Mouse (Mus musculus): Measurements from ENCODE around the gene Dmrt2.

Gene Dmrt2

DNA sequence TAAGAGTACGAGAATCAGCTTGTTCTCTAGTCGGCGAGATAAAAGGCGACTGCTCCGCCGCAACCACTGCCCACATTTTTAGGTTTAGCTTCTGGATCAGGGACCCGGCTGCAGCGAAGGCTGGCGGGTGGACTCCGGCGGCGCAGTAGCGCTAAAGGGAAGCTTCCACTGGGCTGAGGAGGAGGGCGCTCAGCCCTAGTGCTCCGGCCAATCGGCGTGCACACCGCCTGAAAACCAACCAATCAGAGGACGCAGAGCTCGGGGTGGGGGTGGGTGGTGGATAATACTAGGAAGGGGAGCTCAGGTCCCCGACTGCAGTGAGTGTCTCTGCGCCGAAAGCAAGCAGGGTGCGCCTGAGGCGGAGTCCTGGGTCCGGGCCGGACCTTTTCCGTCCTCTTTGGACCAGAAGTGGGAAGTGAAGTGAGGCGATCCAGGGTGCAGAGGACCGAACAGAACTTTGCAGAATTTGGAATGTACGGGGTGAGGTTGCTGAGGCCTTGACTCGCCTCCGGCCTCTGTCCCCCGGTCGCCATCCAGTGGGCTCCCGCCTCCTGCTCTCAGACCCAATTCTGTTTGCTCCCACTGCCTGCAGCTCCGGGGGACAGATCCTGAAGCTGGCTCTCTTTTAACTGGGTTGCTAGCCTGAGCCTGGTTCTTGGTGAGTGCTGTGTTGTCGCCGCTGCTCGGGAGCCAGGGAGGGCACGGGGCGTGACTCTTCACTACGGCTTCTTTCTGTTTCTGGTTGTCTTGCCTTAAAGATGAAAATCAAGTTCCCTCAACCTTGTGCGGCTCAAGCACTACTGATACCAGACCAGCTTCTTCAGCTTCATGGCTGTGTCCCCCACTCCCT is at the start of gene Dmrt2:
Dmrt2 (plus strand) TSS at position 311 of the 850 bp plus-strand sequence.
- DNase-seq, result peak; percentile 51

DNA sequence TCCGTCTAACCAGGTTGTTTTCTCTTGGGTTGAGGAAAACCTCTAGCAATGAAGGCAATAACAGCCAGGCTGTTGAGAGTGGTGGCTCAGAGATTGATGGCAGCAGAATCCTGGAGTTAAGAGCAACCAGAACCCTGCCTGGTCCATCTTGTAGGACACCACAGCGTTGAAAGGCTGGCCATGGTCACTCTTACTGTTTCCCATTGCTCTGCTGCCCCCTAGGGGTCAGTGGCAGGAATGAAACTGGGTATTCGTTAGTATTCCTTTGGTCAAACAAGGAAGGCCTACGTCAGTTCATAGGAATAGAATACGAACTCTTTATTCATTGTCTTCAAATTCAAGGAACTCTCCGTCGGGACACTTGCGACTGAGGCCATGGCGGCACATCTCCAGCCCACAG is 43.7 kb upstream of the Dmrt2 start:
- peak; percentile 74 for DNase-seq

GRCm38 (mm10) chr19:25635119-25635518 is 37.1 kb upstream of the Dmrt2 start:
- DNase-seq, result peak; percentile 22

DNA sequence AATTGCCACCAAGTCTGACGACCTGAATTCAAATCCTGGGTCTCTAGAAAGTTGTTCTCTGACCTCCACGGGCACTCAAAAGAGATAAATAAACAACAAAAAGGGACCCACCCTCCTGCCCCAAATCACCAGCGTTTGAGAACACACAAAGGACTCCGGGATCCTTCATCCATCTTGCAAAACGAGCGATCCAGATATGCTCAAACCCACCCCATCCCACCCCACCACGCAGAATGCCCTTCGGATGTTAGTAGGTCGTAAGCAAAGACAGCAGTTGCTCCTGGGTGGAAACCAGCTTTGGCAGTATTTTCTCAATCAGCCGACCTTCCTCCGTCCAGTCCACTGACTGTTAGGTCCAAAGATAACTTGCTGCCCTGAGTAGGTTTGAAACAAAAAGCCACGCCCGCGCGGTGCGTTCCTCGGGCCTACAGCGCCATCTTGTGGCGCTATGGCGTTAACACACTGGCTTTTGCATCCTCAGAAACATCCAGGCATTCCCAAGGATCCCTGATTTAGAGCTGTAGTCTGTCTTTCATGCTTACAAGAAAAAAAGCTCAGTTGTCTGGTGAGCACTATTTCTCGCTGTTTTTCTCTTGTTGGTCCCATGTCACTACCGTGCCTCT is 36.5 kb upstream of the Dmrt2 start:
- peak; percentile 81 for DNase-seq

- no peak for DNase-seq
Measured at GRCm38 (mm10) chr19:25638766-25639361, 33.3 kb upstream of the Dmrt2 start.

- no peak for DNase-seq
Measured at GRCm38 (mm10) chr19:25641786-25642185, 30.4 kb upstream of the Dmrt2 start.

GRCm38 (mm10) chr19:25647136-25647535 is 25.1 kb upstream of the Dmrt2 start:
- DNase-seq, result no peak

DNA sequence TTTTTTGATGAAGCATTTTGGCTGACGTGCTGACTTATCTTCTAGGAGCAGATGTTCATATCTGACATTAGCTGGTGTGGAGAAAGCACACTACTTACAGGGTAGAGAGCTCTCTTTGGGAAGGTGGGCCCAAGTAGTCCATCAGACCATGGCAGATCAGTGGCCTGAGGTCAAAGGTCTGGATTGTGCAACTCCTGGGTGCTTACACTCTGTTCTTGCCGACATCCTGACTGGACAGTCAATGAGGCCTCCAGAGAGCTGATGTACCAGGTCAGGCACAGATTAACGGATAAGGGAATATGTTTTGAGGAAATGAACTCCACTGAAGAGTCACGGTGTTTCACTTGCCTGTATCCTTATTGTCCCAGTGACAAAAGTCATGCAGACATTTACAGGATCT is 23.5 kb upstream of the Dmrt2 start:
- DNase-seq, result no peak

GRCm38 (mm10) chr19:25650474-25650873 is 21.7 kb upstream of the Dmrt2 start:
- DNase-seq, result no peak

DNA sequence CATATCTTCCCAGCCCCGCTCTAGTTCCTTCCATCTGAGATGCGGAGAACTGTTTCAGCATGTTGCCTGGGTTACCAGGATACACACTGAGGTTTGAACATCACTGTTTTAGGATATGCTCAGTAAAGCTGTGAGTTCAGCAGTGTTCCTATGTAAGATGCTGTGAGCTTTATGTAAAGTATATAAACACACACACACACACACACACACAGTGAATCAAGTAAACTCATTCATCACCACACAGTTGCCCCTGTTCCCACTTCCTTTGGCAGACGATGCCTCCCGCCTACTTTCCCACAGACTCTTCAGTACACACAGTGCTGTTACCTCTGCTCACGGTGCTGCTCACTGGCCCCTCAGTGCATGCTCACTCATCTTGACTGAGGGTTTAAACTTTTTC is 19.7 kb upstream of the Dmrt2 start:
- DNase-seq, result no peak

- DNase-seq, result no peak
Measured at GRCm38 (mm10) chr19:25654034-25654749, 18.0 kb upstream of the Dmrt2 start.

DNA sequence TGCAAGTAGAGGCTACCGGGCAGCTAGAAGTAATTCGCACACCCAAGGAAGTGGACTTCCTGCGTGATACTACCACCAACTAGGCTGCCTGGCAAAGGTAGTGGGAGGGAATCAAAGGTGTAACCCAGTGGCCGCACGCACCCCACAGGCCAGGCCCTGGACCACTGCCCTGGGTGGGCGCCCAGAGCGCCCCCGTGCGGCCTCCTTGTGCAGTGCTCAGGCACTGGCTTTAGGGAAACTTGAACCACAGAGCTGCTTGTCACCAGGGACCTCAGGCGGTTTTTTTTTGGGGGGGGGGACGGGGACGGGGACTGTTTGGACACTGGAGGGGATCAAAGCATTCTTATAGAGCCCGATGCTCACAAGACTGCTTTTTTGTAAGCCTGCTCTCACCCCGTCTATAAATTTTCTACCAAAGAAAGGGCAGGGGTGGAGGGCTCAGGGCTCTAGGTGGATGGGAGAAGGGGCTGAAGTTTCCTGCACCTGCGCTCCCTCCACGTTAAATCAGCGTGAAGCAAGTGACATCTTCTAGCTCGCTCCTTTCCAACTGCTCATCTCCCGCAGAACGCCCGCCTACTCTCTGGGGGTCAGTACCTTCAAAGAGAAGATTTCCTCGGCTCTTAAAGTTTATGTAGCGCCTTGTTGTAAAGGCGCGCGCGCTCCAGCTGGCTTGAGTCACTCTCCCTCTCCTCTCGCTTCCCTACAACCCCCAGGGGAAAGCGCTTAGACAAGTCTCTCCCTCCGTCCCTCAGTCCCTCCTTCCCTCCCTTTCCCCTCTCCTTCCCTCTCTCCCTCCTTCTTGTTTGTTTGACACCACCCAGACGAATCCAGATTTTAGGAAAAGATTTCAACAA is 6.5 kb upstream of the Dmrt2 start:
- DNase-seq, result no peak

- no peak for DNase-seq
Measured at GRCm38 (mm10) chr19:25667836-25668235, 4.4 kb upstream of the Dmrt2 start.

- no peak for DNase-seq
Measured at GRCm38 (mm10) chr19:25669593-25670248, 2.5 kb upstream of the Dmrt2 start.

- DNase-seq, result no peak
Measured at GRCm38 (mm10) chr19:25670571-25671285, 1.5 kb upstream of the Dmrt2 start.

GRCm38 (mm10) chr19:25671681-25672080 is 530 bp upstream of the Dmrt2 start:
- DNase-seq, result no peak

DNA sequence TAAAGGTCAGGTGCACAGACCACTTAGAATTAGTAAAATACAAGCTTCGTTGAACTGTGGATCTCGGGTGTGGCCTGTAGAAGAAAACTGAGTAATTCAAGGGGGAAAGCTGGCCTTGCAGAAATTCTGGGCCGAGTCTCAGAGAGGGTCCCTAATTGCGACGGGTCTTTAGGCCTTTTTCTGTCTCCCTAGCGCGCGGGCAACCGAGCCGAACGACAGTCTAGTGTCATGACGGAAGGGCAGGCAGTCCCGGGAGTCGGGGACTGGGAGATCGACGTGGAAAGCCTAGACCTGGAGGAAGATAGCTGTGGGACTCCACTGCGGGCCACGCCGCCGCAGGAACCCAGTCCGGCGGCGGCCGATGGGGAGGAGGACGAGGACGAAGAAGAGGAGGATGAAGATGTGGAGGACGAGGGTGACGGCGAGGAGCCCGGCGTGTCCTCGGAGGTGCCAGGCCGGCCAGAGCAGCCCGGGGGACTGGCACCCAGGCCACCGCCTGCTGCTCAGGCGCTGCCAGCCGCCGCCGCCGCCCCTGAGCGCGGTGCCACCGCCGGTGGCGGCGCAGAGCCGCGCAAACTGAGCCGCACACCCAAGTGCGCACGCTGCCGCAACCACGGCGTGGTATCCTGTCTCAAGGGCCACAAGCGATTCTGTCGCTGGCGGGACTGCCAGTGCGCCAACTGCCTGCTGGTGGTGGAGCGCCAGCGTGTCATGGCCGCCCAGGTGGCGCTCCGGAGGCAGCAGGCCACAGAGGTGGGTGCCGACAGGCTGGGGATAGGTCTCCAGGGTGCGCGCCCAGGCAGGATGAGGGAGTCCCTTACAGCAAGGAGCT is 1.2 kb downstream of the Dmrt2 start:
- DNase-seq, result no peak

DNA sequence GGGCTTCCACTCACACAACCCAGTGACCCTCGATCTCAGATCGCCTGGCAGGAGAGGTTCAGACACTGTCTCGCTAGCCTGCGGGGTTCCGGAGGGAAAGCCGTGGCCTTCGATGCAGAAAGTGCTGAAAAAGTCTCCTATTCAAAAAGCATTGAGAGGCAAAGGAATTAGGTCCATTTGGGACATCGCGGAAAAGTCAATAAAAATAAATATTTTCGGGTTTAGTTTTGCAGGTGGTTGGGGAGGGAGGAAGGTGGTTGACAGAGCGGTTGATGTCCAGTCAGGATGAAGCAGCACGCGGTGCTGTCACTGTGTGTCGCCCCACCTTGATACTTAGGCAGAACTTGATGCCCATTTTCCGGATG is 1.8 kb downstream of the Dmrt2 start:
- no peak for DNase-seq

DNA sequence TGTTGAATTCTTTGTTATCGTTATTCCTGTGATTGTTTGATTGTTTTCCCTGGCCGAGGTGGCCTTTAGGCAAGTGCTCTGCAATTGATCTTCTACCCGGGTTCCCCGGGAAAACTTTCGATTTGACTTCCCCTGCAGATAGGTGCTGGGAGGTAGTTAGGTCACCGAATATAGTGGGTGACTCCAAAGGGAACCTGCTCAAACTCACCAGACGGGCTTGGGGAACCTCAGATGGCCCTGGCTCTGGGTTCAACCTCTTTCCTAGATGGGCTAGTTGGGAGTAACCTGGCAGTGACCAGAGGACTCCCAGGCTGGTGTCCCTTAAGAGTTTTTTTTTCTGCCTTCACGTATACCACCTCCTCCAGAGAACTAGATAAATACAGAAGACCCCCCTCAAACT is 2.5 kb downstream of the Dmrt2 start:
- DNase-seq, result no peak

- DNase-seq, result no peak
Measured at GRCm38 (mm10) chr19:25675866-25676440, 3.7 kb downstream of the Dmrt2 start.

All from lung, postnatal 36 days (tissue).